Mouse (Mus musculus) kidney, adult 2 months (tissue): ENCODE measurements around the gene Tmem198. TPM values are rescaled to one million over a fixed set of nuclear protein-coding genes. Genes with fewer than 3 reads are reported as not detected.

Experiments used
- DNase-seq: peaks from one replicate; pipeline ENCODE4 v3.0.0; 2021
- H3K27ac ChIP-seq: fragments of 200-500 bp; 2 replicates; pipeline ENCODE4 v1.5.1; 2012; ENCODE audit warnings: low read depth, low read length, control low read depth, inconsistent platforms; ENCODE audit not compliant: insufficient read depth
- H3K27me3 ChIP-seq: fragments of 200-500 bp; replicated peaks from 2 replicates; pipeline ENCODE4 v1.6.1; 2012; ENCODE audit warnings: mild to moderate bottlenecking, moderate library complexity, low read length, inconsistent platforms; ENCODE audit not compliant: control insufficient read depth, insufficient read depth
- H3K36me3 ChIP-seq: fragments of 200-500 bp; 2 replicates; pipeline ENCODE4 v1.6.1; 2012; ENCODE audit warnings: mild to moderate bottlenecking, moderate library complexity, low read length, inconsistent platforms; ENCODE audit not compliant: control insufficient read depth, insufficient read depth
- H3K4me1 ChIP-seq: fragments of 200-500 bp; 2 replicates; pipeline ENCODE4 v1.6.1; 2011; ENCODE audit warnings: low read length; ENCODE audit not compliant: control insufficient read depth, insufficient read depth
- H3K4me3 ChIP-seq: fragments of 200-500 bp; 2 replicates; pipeline ENCODE4 v1.5.1; 2011; ENCODE audit warnings: mild to moderate bottlenecking, low read depth, low read length, control low read depth; ENCODE audit not compliant: insufficient read depth
- CTCF ChIP-seq: fragments of 200-500 bp; conservative IDR thresholded peaks from 2 replicates; pipeline ENCODE4 v1.5.1; 2011; ENCODE audit warnings: low read depth, mild to moderate bottlenecking, control low read depth, low read length, moderate library complexity, mixed read lengths; ENCODE audit not compliant: insufficient read depth, insufficient read length
- POLR2A ChIP-seq: fragments of 200-500 bp; IDR thresholded peaks from one replicate; pipeline ENCODE4 v1.6.1; 2011; ENCODE audit warnings: low read depth, low read length, control low read depth
- WGBS: fragments of 180-500 bp; shearing (Covaris S2); methylation state at CpG from one replicate; pipeline ENCODE4 v1.1.7; 2018; 5-methylcytosine and 5-hydroxymethylcytosine counted together
- polyA plus RNA-seq: library from polyadenylated mRNA; depleted of rRNA; stranded (reverse); fragments of >200 nt; gene quantifications from 2 replicates; pipeline ENCODE4 v1.2.3, GENCODE M21; 2012

The Tmem198 gene
- polyA plus RNA-seq, 1 experiment = 1.3 TPM

GRCm38 (mm10) chr1:75479635-75479989 lies 280 bp downstream of the Tmem198 start:
- Histone ChIP-seq H3K36me3 (no peaks in the 10 kb centered on the region), H3K4me3 (peak overlapping the region; percentile 39; the same call in 1 of the 2 replicates), H3K27ac (no peak overlapping the region), H3K27me3 (no peaks in the 10 kb centered on the region), H3K4me1 (peaks cover 8% of the 10 kb centered on the region; the same call in 1 of the 2 replicates)
- WGBS = under 1% methylated on average over 24 of the region's 24 CpGs
- TF ChIP-seq CTCF (no peak), POLR2A (no peak)
- DNase-seq = no peak

DNA sequence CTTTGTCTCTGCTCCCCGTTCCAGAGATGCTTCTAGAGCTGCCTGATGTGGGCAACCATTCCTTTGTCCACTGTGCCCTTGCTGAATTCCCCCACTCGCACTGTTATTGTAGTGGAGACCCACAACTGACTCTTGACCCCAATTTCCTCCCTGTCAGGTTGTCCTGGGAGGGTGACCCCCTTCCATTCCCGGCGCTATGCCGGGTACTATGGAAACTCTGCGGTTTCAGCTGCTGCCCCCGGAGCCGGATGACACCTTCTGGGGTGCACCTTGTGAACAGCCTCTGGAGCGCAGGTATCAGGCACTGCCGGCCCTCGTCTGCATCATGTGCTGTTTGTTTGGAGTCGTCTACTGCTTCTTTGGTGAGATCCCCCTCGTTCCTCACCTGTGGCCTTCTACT lies 704 bp downstream of the Tmem198 start:
- no peaks in the 10 kb centered on the region for H3K27me3 ChIP-seq
- no peak overlapping the region for H3K27ac ChIP-seq
- TF ChIP-seq POLR2A (no peak), CTCF (no peak)
- 17% methylated on average over 13 of the region's 13 CpGs for WGBS
- peaks cover 8% of the 10 kb centered on the region; the same call in 1 of the 2 replicates for H3K4me1 ChIP-seq
- DNase-seq = no peak
- H3K36me3 ChIP-seq = no peaks in the 10 kb centered on the region
- no peak overlapping the region for H3K4me3 ChIP-seq

DNA sequence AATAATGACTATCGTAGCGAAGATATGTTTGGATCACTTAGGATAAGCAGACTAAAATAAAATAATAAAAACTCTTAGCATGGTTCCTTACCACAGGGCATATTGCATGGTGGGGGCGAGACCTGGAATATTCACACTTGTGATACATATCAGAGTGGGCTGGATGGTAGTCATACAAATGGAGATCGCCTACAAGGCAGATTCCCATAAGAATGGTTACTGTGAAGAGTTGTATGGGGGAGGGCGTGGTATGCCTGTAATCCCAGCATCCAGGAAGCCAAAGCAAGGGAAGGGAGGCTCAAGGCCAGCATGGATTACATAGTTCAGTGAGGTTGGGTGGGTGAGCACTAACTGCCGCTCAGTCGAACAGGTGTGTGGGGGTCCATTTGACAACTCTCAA lies 1.4 kb downstream of the Tmem198 start:
- H3K4me1 ChIP-seq = peaks cover 8% of the 10 kb centered on the region; the same call in 1 of the 2 replicates
- TF ChIP-seq POLR2A (no peak), CTCF (no peak)
- no peaks in the 10 kb centered on the region for H3K36me3 ChIP-seq
- no peak overlapping the region for H3K4me3 ChIP-seq
- 87% methylated on average over 7 of the region's 7 CpGs for WGBS
- H3K27me3 ChIP-seq = no peaks in the 10 kb centered on the region
- H3K27ac ChIP-seq = no peak overlapping the region
- DNase-seq = no peak

GRCm38 (mm10) chr1:75486561-75486960 lies 7.2 kb downstream of the Tmem198 start:
- 12% methylated on average over 24 of the region's 24 CpGs for WGBS
- Histone ChIP-seq H3K4me1 (peaks cover 8% of the 10 kb centered on the region), H3K27ac (no peak overlapping the region), H3K4me3 (no peak overlapping the region), H3K27me3 (no peaks in the 10 kb centered on the region), H3K36me3 (no peaks in the 10 kb centered on the region)
- peak; percentile 67 for DNase-seq
- TF ChIP-seq CTCF = no peak
- TF ChIP-seq POLR2A = no peak

- Histone ChIP-seq H3K27me3 (no peaks in the 10 kb centered on the region), H3K27ac (no peak overlapping the region), H3K4me1 (peaks cover 8% of the 10 kb centered on the region), H3K36me3 (no peaks in the 10 kb centered on the region), H3K4me3 (peak overlapping the region; percentile 48)
- no peak for DNase-seq
- WGBS = 3% methylated on average over 13 of the region's 13 CpGs
- TF ChIP-seq POLR2A = no peak
- no peak for TF ChIP-seq CTCF
Measured at GRCm38 (mm10) chr1:75487040-75487404, 7.7 kb downstream of the Tmem198 start.

DNA sequence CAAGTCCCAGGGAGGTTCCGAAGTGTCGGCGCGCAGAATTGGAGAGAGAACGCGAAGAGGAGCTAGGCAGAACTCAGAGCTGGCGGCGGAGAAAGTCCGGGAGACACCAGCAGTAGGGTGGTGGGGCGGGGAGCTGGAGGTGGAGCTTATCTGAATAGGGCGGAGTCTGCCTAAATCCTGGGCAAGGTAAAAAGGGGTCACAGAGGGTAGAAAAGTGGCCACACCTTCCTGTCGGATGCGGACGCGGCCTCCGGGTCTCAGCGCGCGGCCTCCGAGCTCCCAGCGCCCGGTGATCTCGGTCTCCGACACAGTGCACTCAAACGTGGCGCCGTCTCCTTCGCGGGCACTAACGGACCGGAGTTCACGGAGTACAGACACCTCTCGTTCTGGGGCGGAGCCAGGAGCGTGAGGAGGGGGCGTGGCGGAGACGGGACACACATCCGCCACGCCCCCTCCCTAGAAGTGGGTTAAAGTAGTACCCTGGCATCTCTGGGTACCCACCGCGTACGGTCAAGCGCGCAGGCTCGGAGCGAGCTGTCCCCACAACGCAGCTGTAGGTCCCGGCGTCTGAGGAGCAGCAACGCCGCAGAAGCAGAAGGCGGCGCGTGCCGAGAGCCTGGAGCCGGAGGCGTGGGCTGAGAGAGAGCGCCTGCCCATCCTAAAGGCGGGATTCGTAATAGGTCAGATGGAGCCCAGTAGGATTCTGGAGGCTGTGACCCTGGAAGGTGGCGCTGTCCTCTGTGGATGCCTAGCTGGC lies 8.3 kb downstream of the Tmem198 start:
- DNase-seq = peak; percentile 93
- Histone ChIP-seq H3K36me3 (no peaks in the 10 kb centered on the region), H3K4me3 (peak overlapping the region; percentile 48), H3K4me1 (peaks cover 8% of the 10 kb centered on the region), H3K27me3 (no peaks in the 10 kb centered on the region), H3K27ac (no peak overlapping the region)
- 1% methylated on average over 62 of the region's 62 CpGs for WGBS
- TF ChIP-seq POLR2A (no peak), CTCF (no peak)

GRCm38 (mm10) chr1:75490785-75491551 lies 11.6 kb downstream of the Tmem198 start:
- H3K4me1 ChIP-seq = peaks cover 8% of the 10 kb centered on the region
- no peak overlapping the region for H3K4me3 ChIP-seq
- no peak overlapping the region for H3K27ac ChIP-seq
- no peaks in the 10 kb centered on the region for H3K36me3 ChIP-seq
- DNase-seq = no peak
- 93% methylated on average over 34 of the region's 34 CpGs for WGBS
- TF ChIP-seq POLR2A (no peak), CTCF (no peak)
- H3K27me3 ChIP-seq = no peaks in the 10 kb centered on the region
